Mouse (Mus musculus) fat pad, adult 2 months (tissue): ENCODE data around the gene Cfap70.

Experiments used
- DNase-seq: peaks from one replicate; pipeline ENCODE4 v3.0.0-alpha.2; 2011; ENCODE audit warnings: low read depth, low spot score; ENCODE audit errors: extremely low read depth

Gene Cfap70

GRCm38 (mm10) chr14:20347441-20347990 lies 104.5 kb downstream of the Cfap70 start:
- peak; percentile 7 for DNase-seq

- no peak for DNase-seq
Observed at GRCm38 (mm10) chr14:20345885-20346284, 106.1 kb downstream of the Cfap70 start.
